Mouse (Mus musculus): ENCODE results near the gene Cutc. TPM values are rescaled to one million over a fixed set of nuclear protein-coding genes. Genes with fewer than 3 reads are reported as not detected.
A peak's percentile ranks its signal among the peaks of the same experiment; 100 is the strongest.

Gene Cutc
- polyA plus RNA-seq (2012; rRNA removed): 4.4 and 6.7 TPM in 2 replicates
- polyA plus RNA-seq (2014; fragmentation: Nextera tagmentation; extraction: Ambion mirVana): 9.7 and 13.2 TPM in 2 replicates

DNA sequence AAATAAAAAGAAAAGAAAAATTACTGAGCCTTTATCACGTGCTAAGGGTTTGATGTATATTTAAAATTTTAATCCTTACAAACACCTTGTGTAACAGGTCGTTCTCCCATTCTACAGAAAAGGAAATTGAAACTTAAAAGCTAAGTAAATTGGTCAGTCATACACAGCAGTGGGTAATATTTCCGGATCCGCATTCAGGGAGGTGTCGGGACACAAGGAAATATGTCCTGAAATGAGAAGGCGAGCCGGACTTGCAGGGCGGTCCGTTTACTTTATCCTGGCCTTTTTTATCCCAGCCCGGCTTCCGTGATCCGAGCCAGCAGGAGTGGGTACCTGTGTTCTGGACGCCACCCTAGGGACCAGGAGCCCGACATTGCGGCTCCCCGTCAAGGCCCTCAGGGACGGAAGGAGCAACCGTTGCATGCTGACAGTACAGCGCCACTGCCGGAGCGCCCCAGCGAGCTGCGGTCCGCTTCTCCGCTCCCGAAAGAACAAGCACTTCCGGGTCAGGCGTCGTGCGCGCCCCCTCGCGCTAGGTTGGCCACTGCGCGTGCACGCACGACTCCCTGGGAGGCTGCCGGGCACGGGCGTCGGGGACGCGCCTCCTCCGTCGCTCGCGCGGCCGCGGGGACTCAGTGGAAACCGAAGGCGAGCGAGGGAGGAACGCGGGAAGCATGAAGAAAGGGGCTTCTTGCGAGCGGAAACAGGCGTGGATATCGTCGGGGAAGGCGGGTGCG lies at the start of gene Cutc, which contains the start of gene Cox15:
TSS of gene Cutc (plus strand) at position 508 of the 737 bp plus-strand sequence.
TSS of gene Cox15 (minus strand) at position 512 of the 737 bp plus-strand sequence.
- Histone ChIP-seq H3K9me3 (ENCODE audit: control insufficient read depth, low read length) (no peaks in the 10 kb centered on the region), H3K36me3 (replicated peaks; ENCODE audit: control insufficient read depth, insufficient read depth, low read depth) (peaks cover 10% of the 10 kb centered on the region), H3K9ac (replicated peaks) (peak within 1 kb of the TSS; percentile 82), H3K27me3 (ENCODE audit: control insufficient read depth, insufficient read depth, low read length) (no peaks in the 10 kb centered on the region), H3K4me3 (ENCODE audit: insufficient read depth in 1 of 2, low read depth in 2 of 2, low read length in 2 of 2) (peak within 1 kb of the TSS; percentile 68 to 78), H3K4me1 (replicated peaks; ENCODE audit: control insufficient read depth in 2 of 2, insufficient read depth in 2 of 2, low read length in 1 of 2) (peaks cover 0 to 9% of the 10 kb centered on the region in 2 experiments; a peak in 2 of 4 replicates), H3K4me2 (ENCODE audit: low read depth) (peak within 1 kb of the TSS; percentile 64), H3K27ac (peak within 1 kb of the TSS; percentile 54)
- TF ChIP-seq EP300 (IDR thresholded peaks at IDR 0.05; ENCODE audit: low read depth) (no peak), CTCF (IDR thresholded peaks at IDR 0.05; ENCODE audit: low read depth) (peak; percentile 62)
- peak; percentile 90 to 92 (median 91) for DNase-seq (ENCODE audit: low read depth in 3 of 3, low spot score in 3 of 3)
- WGBS (ENCODE audit: insufficient replicate concordance): under 1% methylated on average over 62 of the region's 62 CpGs
- ATAC-seq (ENCODE audit: insufficient read depth): peak; percentile 95

DNA sequence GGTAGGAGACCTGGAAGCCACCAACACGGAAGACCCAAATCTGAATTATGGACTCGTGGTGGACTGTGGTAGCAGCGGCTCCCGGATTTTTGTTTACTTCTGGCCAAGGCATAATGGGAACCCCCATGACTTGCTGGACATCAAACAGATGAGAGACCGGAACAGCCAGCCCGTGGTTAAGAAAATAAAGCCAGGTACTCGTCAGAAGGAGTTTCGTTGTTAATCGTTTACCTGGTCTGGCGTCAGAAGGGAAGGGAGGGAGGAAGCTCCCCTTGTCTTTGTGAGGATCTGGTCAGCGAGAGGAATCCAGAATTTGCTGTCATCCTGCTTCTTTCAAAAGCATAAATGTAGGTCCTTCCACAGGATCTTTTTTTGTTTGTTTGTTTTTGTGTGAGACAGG lies 48.6 kb upstream of the Cutc start:
- no peak for DNase-seq (ENCODE audit: low read depth in 3 of 3, low spot score in 3 of 3)
- TF ChIP-seq CTCF (IDR thresholded peaks at IDR 0.05; ENCODE audit: low read depth): no peak
- TF ChIP-seq EP300 (IDR thresholded peaks at IDR 0.05; ENCODE audit: low read depth): no peak
- 61% methylated on average over 11 of the region's 11 CpGs for WGBS (ENCODE audit: insufficient replicate concordance)
- no peaks in the 10 kb centered on the region for H3K9me3 ChIP-seq (ENCODE audit: control insufficient read depth, low read length)
- no peak overlapping the region for H3K9ac ChIP-seq (replicated peaks)
- no peaks in the 10 kb centered on the region for H3K27me3 ChIP-seq (ENCODE audit: control insufficient read depth, insufficient read depth, low read length)
- no peak for ATAC-seq (ENCODE audit: insufficient read depth)
- H3K4me3 ChIP-seq (ENCODE audit: insufficient read depth in 1 of 2, low read depth in 2 of 2, low read length in 2 of 2): no peak overlapping the region
- no peaks in the 10 kb centered on the region for H3K4me1 ChIP-seq (replicated peaks; ENCODE audit: control insufficient read depth in 2 of 2, insufficient read depth in 2 of 2, low read length in 1 of 2)
- no peaks in the 10 kb centered on the region for H3K36me3 ChIP-seq (replicated peaks; ENCODE audit: control insufficient read depth, insufficient read depth, low read depth)
- H3K27ac ChIP-seq: no peak overlapping the region
- no peak overlapping the region for H3K4me2 ChIP-seq (ENCODE audit: low read depth)

DNA sequence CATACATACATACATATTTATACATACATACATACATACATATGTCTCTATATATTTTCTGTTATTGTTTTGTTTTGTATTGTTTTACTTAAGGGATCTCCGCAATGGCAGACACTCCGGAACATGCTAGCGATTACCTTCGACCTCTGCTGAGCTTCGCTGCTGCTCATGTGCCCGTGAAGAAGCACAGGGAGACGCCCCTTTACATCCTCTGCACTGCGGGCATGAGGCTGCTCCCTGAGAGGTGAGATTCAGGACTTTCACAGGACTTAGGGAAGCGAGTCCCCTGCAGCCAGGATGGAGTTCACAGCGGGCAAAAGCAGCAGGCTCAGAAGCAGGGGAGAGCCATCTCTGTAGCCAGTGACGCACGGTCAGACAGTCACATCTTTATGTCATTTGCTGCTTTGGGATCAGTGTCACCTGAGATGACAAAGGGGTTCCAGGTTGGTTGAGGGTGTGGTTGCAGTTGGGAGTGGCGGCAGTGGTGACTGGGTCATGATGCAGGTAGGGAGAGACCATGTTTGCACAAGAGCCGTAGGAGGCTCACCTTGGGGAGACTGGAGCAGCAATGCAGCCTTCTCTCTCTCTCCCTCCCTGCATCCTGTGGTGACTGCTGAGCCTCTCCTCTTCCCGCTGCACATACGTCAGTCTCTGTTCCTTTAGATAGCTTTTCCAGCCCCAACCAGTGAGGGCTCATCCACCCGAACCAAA lies 47.9 kb upstream of the Cutc start:
- no peak overlapping the region for H3K9ac ChIP-seq (replicated peaks)
- H3K36me3 ChIP-seq (replicated peaks; ENCODE audit: control insufficient read depth, insufficient read depth, low read depth): no peaks in the 10 kb centered on the region
- no peaks in the 10 kb centered on the region for H3K4me1 ChIP-seq (replicated peaks; ENCODE audit: control insufficient read depth in 2 of 2, insufficient read depth in 2 of 2, low read length in 1 of 2)
- TF ChIP-seq EP300 (IDR thresholded peaks at IDR 0.05; ENCODE audit: low read depth): no peak
- TF ChIP-seq CTCF (IDR thresholded peaks at IDR 0.05; ENCODE audit: low read depth): no peak
- no peak for ATAC-seq (ENCODE audit: insufficient read depth)
- no peaks in the 10 kb centered on the region for H3K27me3 ChIP-seq (ENCODE audit: control insufficient read depth, insufficient read depth, low read length)
- DNase-seq (ENCODE audit: low read depth in 3 of 3, low spot score in 3 of 3): no peak
- no peak overlapping the region for H3K4me2 ChIP-seq (ENCODE audit: low read depth)
- WGBS (ENCODE audit: insufficient replicate concordance): 77% methylated on average over 17 of the region's 17 CpGs
- no peak overlapping the region for H3K4me3 ChIP-seq (ENCODE audit: insufficient read depth in 1 of 2, low read depth in 2 of 2, low read length in 2 of 2)
- no peaks in the 10 kb centered on the region for H3K9me3 ChIP-seq (ENCODE audit: control insufficient read depth, low read length)
- H3K27ac ChIP-seq: no peak overlapping the region

DNA sequence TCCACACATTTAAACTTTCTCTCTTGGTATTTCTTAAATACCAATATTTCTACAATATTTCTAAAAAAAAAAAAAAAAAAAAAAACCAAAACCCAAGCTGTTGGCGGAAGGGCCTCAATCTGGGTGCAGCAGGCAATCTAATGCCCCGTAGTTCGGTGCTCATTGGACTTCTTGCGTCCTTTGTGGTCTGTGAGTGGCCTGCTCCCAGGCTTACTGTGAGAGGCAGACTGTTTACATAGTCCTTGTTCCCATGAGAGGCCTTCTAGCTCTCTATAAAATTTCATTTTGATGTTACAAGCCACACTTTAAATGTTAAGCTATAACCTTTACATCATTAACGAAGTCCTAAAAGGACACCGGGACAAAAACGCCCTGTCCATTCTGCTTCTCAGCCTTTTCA lies 44.6 kb upstream of the Cutc start:
- Histone ChIP-seq H3K27me3 (ENCODE audit: control insufficient read depth, insufficient read depth, low read length) (no peaks in the 10 kb centered on the region), H3K4me3 (ENCODE audit: insufficient read depth in 1 of 2, low read depth in 2 of 2, low read length in 2 of 2) (no peak overlapping the region), H3K9me3 (ENCODE audit: control insufficient read depth, low read length) (no peaks in the 10 kb centered on the region), H3K4me2 (ENCODE audit: low read depth) (no peak overlapping the region), H3K27ac (no peak overlapping the region), H3K36me3 (replicated peaks; ENCODE audit: control insufficient read depth, insufficient read depth, low read depth) (no peaks in the 10 kb centered on the region), H3K4me1 (replicated peaks; ENCODE audit: control insufficient read depth in 2 of 2, insufficient read depth in 2 of 2, low read length in 1 of 2) (peaks cover 4 to 8% of the 10 kb centered on the region in 2 experiments; a peak in 3 of 4 replicates), H3K9ac (replicated peaks) (no peak overlapping the region)
- ATAC-seq (ENCODE audit: insufficient read depth) (no peak), DNase-seq (ENCODE audit: low read depth in 3 of 3, low spot score in 3 of 3) (no peak)
- TF ChIP-seq CTCF (IDR thresholded peaks at IDR 0.05; ENCODE audit: low read depth) (no peak), EP300 (IDR thresholded peaks at IDR 0.05; ENCODE audit: low read depth) (no peak)
- WGBS (ENCODE audit: insufficient replicate concordance): 83% methylated on average over 7 of the region's 7 CpGs

DNA sequence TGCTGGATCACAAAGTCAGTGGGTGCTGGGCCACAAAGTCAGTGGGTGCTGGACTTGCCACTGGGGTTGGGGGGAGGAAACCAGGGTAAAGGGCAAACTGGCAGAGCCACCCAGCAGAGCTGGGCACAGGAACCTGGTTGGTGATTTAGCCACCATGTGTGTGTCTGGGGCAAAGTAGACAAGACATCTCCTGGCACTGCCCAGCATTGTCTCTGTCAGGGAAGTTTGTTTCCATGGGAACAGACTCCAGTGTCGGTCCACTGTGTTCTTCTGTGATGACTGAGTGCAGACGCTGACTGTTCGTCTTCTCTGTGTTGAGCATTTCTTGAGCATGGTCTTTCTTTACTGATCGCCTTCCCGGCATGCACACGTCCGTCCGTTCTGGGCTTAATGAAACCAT lies 43.5 kb upstream of the Cutc start:
- DNase-seq (ENCODE audit: low read depth in 3 of 3, low spot score in 3 of 3) (no peak), ATAC-seq (ENCODE audit: insufficient read depth) (no peak)
- Histone ChIP-seq H3K27ac (no peak overlapping the region), H3K4me1 (replicated peaks; ENCODE audit: control insufficient read depth in 2 of 2, insufficient read depth in 2 of 2, low read length in 1 of 2) (peaks cover 4 to 8% of the 10 kb centered on the region in 2 experiments; a peak in 3 of 4 replicates), H3K36me3 (replicated peaks; ENCODE audit: control insufficient read depth, insufficient read depth, low read depth) (no peaks in the 10 kb centered on the region), H3K4me2 (ENCODE audit: low read depth) (no peak overlapping the region), H3K4me3 (ENCODE audit: insufficient read depth in 1 of 2, low read depth in 2 of 2, low read length in 2 of 2) (no peak overlapping the region), H3K27me3 (ENCODE audit: control insufficient read depth, insufficient read depth, low read length) (no peaks in the 10 kb centered on the region), H3K9me3 (ENCODE audit: control insufficient read depth, low read length) (no peaks in the 10 kb centered on the region), H3K9ac (replicated peaks) (no peak overlapping the region)
- WGBS (ENCODE audit: insufficient replicate concordance): 80% methylated on average over 8 of the region's 8 CpGs
- TF ChIP-seq EP300 (IDR thresholded peaks at IDR 0.05; ENCODE audit: low read depth) (no peak), CTCF (IDR thresholded peaks at IDR 0.05; ENCODE audit: low read depth) (no peak)
